20 mouse cellular contexts compared by ENCODE assay signal in the genomic region with DNA sequence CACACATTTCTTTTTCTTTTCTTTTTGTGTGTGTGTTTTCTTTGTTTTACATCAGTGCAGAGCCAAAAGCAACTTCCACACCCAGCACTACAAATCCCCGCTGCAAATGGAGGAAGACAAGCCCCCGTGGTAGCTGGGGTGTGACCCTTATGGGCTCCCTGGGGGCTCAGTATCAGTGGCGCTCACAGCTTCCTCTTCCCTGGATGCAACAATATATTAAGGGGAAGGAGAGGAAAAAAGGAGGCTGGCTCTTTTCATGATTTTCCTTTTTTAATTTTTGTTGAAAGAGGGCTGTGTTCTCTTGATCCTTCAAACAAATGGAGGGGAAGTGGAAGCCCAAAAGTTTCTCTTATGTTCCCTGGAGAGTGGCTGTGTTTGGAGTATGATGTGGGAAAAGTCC.
DNase-seq lines count a peak whose midpoint lies in the region; ATAC-seq and TF ChIP-seq lines count a peak whose summit lies in the region.
"Had no signal": no experiment of that assay in that cellular context is flagged by ENCODE, and none has a peak within 500 bp of the region (broad histone marks: within the 10 kb centered on the region; RNA-seq: fewer than 3 reads in every experiment).

No protein-coding gene starts in this region.

- no peak for DNase-seq in gastrocnemius, adult 2 months
- DNase-seq in gastrocnemius, postnatal 14 days = no peak
- no peak for DNase-seq in midbrain, embryonic 14.5 days
- peak; percentile 58 for DNase-seq in heart, postnatal 0 days (ENCODE audit: low spot score)
- no peak for DNase-seq in cerebellum, postnatal 14 days
- no peak for DNase-seq in ovary, postnatal 36 days (ENCODE audit: low spot score)
- DNase-seq in natural killer cell, adult 2 months (ENCODE audit: low spot score in 2 of 2) = no peak
- DNase-seq: adrenal gland, adult 2 months; cerebellum, postnatal 10 days; embryo, embryonic 11 days; left cerebral cortex, postnatal 4 days; liver; thymus, postnatal 36 days had no signal

- 18% methylated on average over 3 of the region's 3 CpGs for WGBS in midbrain, embryonic 15.5 days
- 43% methylated on average over 3 of the region's 3 CpGs for WGBS in midbrain, embryonic 14.5 days
- WGBS in heart, postnatal 0 days = 34% methylated on average over 3 of the region's 3 CpGs

- H3K4me3 ChIP-seq in gastrocnemius, adult 2 months = no peak overlapping the region
- H3K4me3 ChIP-seq in midbrain, embryonic 15.5 days = no peak overlapping the region
- no peak overlapping the region for H3K4me3 ChIP-seq in midbrain, embryonic 14.5 days (replicated peaks; ENCODE audit: low read depth, low read length)
- H3K4me3 ChIP-seq in heart, postnatal 0 days (ENCODE audit: low read depth, low read length) = no peak overlapping the region
- H3K4me3 ChIP-seq: hindbrain, embryonic 15.5 days; neural tube, embryonic 12.5 days had no signal

- ATAC-seq in midbrain, embryonic 15.5 days (replicated peaks) = no peak
- no peak for ATAC-seq in midbrain, embryonic 14.5 days (ENCODE audit: low FRiP score, low TSS enrichment)
- peak; percentile 78 for ATAC-seq in heart, postnatal 0 days (ENCODE audit: insufficient read depth, low read depth)
- ATAC-seq: forebrain, embryonic 16.5 days; intestine, embryonic 16.5 days; lung, postnatal 0 days had no signal

- H3K9ac ChIP-seq in midbrain, embryonic 15.5 days = no peak overlapping the region
- no peak overlapping the region for H3K9ac ChIP-seq in midbrain, embryonic 14.5 days (replicated peaks; ENCODE audit: low read length)
- H3K9ac ChIP-seq in heart, postnatal 0 days (replicated peaks; ENCODE audit: low read depth, low read length) = no peak overlapping the region
- H3K9ac ChIP-seq: hindbrain, embryonic 15.5 days; neural tube, embryonic 12.5 days had no signal

- TF ChIP-seq EP300 in heart, postnatal 0 days (IDR thresholded peaks at IDR 0.05; ENCODE audit: low read depth) = no peak

- TF ChIP-seq CTCF in gastrocnemius, adult 2 months (IDR thresholded peaks at IDR 0.05) = no peak
- TF ChIP-seq CTCF in heart, postnatal 0 days (IDR thresholded peaks at IDR 0.05; ENCODE audit: low read depth) = no peak

- no peaks in the 10 kb centered on the region for H3K9me3 ChIP-seq in midbrain, embryonic 15.5 days
- H3K9me3 ChIP-seq in midbrain, embryonic 14.5 days (ENCODE audit: control insufficient read depth, low read length) = no peaks in the 10 kb centered on the region
- H3K9me3 ChIP-seq in heart, postnatal 0 days (replicated peaks; ENCODE audit: control insufficient read depth, low read length) = peaks cover 7% of the 10 kb centered on the region; the same call in 1 of the 2 replicates
- H3K9me3 ChIP-seq: hindbrain, embryonic 15.5 days; neural tube, embryonic 12.5 days had no signal

- H3K27me3 ChIP-seq in midbrain, embryonic 15.5 days (replicated peaks) = no peaks in the 10 kb centered on the region
- H3K27me3 ChIP-seq in midbrain, embryonic 14.5 days (ENCODE audit: control insufficient read depth, insufficient read depth, low read length) = no peaks in the 10 kb centered on the region
- no peaks in the 10 kb centered on the region for H3K27me3 ChIP-seq in heart, postnatal 0 days (ENCODE audit: control insufficient read depth, insufficient read depth, low read length)
- H3K27me3 ChIP-seq: hindbrain, embryonic 15.5 days; neural tube, embryonic 12.5 days had no signal

- H3K36me3 ChIP-seq in midbrain, embryonic 15.5 days (replicated peaks) = no peaks in the 10 kb centered on the region
- no peaks in the 10 kb centered on the region for H3K36me3 ChIP-seq in midbrain, embryonic 14.5 days (ENCODE audit: control insufficient read depth, insufficient read depth, low read length)
- H3K36me3 ChIP-seq in heart, postnatal 0 days (replicated peaks; ENCODE audit: control insufficient read depth, insufficient read depth, low read length) = no peaks in the 10 kb centered on the region
- H3K36me3 ChIP-seq: hindbrain, embryonic 15.5 days; neural tube, embryonic 12.5 days had no signal

- peak overlapping the region; percentile 76 for H3K27ac ChIP-seq in gastrocnemius, adult 2 months
- H3K27ac ChIP-seq in midbrain, embryonic 15.5 days = 0 out of 2 replicates have a peak overlapping the region, but pooled peaks have one; percentile 5
- no peak overlapping the region for H3K27ac ChIP-seq in midbrain, embryonic 14.5 days (replicated peaks; ENCODE audit: low read depth, low read length)
- H3K27ac ChIP-seq in heart, postnatal 0 days (ENCODE audit: low read depth) = peak overlapping the region; percentile 16
- H3K27ac ChIP-seq: hindbrain, embryonic 15.5 days; kidney, postnatal 0 days; neural tube, embryonic 12.5 days had no signal

- no peaks in the 10 kb centered on the region for H3K4me1 ChIP-seq in midbrain, embryonic 15.5 days
- 0 out of 2 replicates have a peak, but pooled peaks cover 2% of the 10 kb centered on the region for H3K4me1 ChIP-seq in midbrain, embryonic 14.5 days (ENCODE audit: control insufficient read depth, insufficient read depth, low read length)
- H3K4me1 ChIP-seq in heart, postnatal 0 days (ENCODE audit: control insufficient read depth, insufficient read depth) = no peaks in the 10 kb centered on the region
- H3K4me1 ChIP-seq: hindbrain, embryonic 15.5 days; neural tube, embryonic 12.5 days had no signal

- no peak overlapping the region for H3K4me2 ChIP-seq in midbrain, embryonic 15.5 days
- no peak overlapping the region for H3K4me2 ChIP-seq in midbrain, embryonic 14.5 days (ENCODE audit: low read length)
- no peak overlapping the region for H3K4me2 ChIP-seq in heart, postnatal 0 days (ENCODE audit: low read depth, low read length)
- H3K4me2 ChIP-seq: hindbrain, embryonic 15.5 days; neural tube, embryonic 12.5 days had no signal

- intact Hi-C loops in gastrocnemius, adult 2 months (cut with DNase I) = no loop called here
- intact Hi-C loops in gastrocnemius, postnatal 14 days (cut with DNase I; ENCODE audit: low total_unique reads) = no loop called here
